Mouse (Mus musculus): ENCODE results near the gene Plvap.

Plvap gene

GRCm38 (mm10) chr8:71464513-71465500, 46.7 kb downstream of the Plvap start, which contains the start of gene Mrpl34:
Gene Mrpl34, plus strand, starts transcription at chr8:71464959.
- peak; percentile 100 for DNase-seq

GRCm38 (mm10) chr8:71463188-71464033, 48.1 kb downstream of the Plvap start, which contains the start of gene Abhd8:
Gene Abhd8, minus strand, starts transcription at chr8:71463655.
- peak; percentile 99 for DNase-seq

GRCm38 (mm10) chr8:71462786-71463185, 48.8 kb downstream of the Plvap start:
- peak; percentile 85 for DNase-seq

GRCm38 (mm10) chr8:71462191-71462590, 49.4 kb downstream of the Plvap start:
- no peak for DNase-seq

- DNase-seq: peak; percentile 72
Measured at GRCm38 (mm10) chr8:71461152-71461840, 50.3 kb downstream of the Plvap start.

- no peak for DNase-seq
Measured at GRCm38 (mm10) chr8:71460716-71461115, 50.8 kb downstream of the Plvap start.

- DNase-seq: peak; percentile 41
Measured at GRCm38 (mm10) chr8:71457659-71458270, 53.8 kb downstream of the Plvap start.

- peak; percentile 50 for DNase-seq
Measured at GRCm38 (mm10) chr8:71456906-71457305, 54.6 kb downstream of the Plvap start.

- DNase-seq: peak; percentile 9
Measured at GRCm38 (mm10) chr8:71454668-71455067, 56.9 kb downstream of the Plvap start.

- no peak for DNase-seq
Measured at GRCm38 (mm10) chr8:71452669-71453068, 58.9 kb downstream of the Plvap start.

- DNase-seq: no peak
Measured at GRCm38 (mm10) chr8:71451777-71452176, 59.8 kb downstream of the Plvap start.

GRCm38 (mm10) chr8:71451337-71451736, 60.2 kb downstream of the Plvap start:
- DNase-seq: no peak

All from cerebellum, adult 9-11 months (tissue).